Mouse (Mus musculus): ENCODE results near the gene A730015C16Rik. TPM values are rescaled to one million over a fixed set of nuclear protein-coding genes. Genes with fewer than 3 reads are reported as not detected.

The A730015C16Rik gene
- polyA plus RNA-seq (2014; fragmentation: Illumina TruSeq; extraction: RNeasy Lipid Tissue Mini Kit (QIAGEN cat#74804); ENCODE audit: low read depth, low replicate concordance), result not detected

DNA sequence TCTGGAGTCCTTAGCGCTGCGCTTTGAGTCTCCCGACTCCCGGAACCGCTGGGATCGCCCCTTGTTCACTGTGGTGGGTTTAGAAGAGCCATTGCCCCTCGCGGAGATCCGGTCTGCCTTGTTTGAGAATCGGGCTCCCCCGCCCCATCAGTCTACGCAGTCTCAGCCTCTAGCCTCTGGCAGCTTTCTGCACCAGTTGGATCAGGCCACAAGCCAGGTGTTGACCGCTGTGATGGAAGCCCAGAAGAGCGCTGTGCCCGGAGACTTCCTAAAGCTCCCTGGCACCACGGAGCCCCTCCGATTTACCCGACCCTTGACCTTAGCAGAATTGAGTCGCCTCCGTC is at the start of gene A730015C16Rik:
Gene A730015C16Rik, minus strand, starts transcription at position 115 of the 344 bp plus-strand sequence.

DNA sequence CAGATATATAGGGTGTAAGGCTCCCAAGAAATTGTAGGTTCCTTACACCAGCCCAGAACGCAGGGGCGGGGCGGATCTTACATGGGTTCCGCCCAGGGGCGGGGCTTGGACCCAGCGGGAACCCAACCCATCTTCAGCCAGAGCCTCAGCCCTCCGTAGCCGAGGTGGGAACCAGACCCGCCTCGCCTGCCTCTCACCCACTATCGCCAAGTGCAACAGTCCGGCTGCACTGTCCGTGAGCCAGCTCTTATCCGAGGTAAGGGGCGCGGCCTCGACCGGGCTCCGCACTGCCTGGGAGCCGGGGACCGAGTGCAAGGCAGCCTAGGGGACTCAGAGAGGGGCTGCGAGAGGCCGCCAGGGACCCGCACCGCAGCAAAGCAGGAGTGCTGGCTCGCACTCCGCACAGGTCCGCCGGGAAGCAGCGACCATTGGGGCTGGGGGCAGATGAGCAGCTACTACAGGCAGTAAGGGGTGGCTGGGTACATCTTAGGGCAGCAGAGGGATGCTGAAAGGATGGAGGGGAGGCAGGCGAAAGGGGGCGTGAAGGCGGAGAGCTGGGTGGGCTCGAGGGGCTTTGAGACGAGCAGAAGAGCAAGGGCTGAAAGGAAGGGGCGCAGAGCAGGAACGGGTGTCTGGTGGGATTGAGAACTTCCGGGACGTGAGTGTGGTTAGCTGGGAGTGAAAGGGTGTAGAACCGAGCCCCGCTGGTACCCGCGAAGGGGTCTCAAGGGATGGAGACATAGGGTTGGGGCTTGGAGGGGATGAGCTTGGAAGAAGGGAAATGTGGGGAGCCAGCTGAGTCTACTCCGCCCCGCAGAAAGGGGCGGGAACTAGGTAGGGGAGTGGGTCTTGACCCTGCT is 30.8 kb upstream of the A730015C16Rik start, which contains the start of gene Rab3b:
Gene Rab3b, plus strand, starts transcription at position 101 of the 860 bp plus-strand sequence.

GRCm38 (mm10) chr4:108847715-108848504 is 509 bp downstream of the A730015C16Rik start, which contains the start of gene Kti12:
TSS of gene Kti12 (plus strand) at chr4:108847785.

DNA sequence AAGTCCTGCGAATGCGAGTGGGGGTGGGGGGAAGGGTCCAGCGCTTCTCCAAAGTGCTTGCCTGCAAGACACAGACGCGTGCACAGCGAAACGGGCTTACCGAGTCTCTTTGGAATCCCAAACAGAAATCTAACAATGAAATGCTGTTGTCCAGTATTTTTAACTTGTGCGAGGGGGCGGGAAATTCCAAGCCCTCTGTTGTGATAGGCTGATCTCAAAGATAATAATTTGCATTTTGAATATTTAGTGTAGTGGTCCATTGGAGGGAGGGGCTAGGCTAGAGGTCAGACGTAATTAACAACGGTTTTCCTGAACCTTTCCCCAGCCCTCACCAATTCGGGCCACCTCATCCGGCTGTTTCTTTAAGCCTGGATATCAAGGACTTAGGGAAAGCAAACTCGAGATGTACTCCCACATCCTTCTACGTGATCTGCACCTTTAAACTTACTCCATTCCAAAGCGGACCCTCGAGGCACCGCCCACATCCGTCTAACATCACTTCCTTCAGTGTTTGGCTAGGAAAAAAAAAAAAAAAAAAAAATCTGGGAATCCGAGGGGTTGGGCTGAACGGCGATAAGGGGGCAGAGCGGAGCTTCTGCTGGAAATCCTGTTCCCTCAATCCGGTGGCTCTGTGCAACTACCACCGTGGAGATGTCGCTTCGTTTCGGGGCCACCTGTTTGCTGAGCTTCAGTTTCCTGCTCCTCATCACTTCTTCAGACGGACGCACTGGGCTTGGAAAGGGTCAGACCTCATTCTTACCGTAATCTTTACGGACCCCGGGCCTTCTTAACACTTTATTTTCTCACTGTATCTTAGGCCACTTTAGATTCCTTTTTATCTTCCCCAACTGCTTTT is 14.1 kb downstream of the A730015C16Rik start, which contains the start of gene Txndc12:
Gene Txndc12, plus strand, starts transcription at position 487 of the 856 bp plus-strand sequence.

GRCm38 (mm10) chr4:108832916-108833827 is 15.2 kb downstream of the A730015C16Rik start, which contains the start of gene Btf3l4:
TSS of gene Btf3l4 (minus strand) at chr4:108833614.

Other genes with a start within 250 kb of the A730015C16Rik start
- 46.0 TPM for gene Cc2d1b, start 228.7 kb downstream of the A730015C16Rik start, polyA plus RNA-seq (2014; fragmentation: Illumina TruSeq; extraction: RNeasy Lipid Tissue Mini Kit (QIAGEN cat#74804); ENCODE audit: low read depth, low replicate concordance)
- gene 3110021N24Rik, start 129.0 kb downstream of the A730015C16Rik start, polyA plus RNA-seq (2014; fragmentation: Illumina TruSeq; extraction: RNeasy Lipid Tissue Mini Kit (QIAGEN cat#74804); ENCODE audit: low read depth, low replicate concordance), result 0.32 TPM
- 46.0 TPM for gene Zfyve9, start 67.8 kb downstream of the A730015C16Rik start, polyA plus RNA-seq (2014; fragmentation: Illumina TruSeq; extraction: RNeasy Lipid Tissue Mini Kit (QIAGEN cat#74804); ENCODE audit: low read depth, low replicate concordance)
- 324 TPM for gene Btf3l4, start 15.0 kb downstream of the A730015C16Rik start, polyA plus RNA-seq (2014; fragmentation: Illumina TruSeq; extraction: RNeasy Lipid Tissue Mini Kit (QIAGEN cat#74804); ENCODE audit: low read depth, low replicate concordance)
- 40.8 TPM for gene Txndc12, start 14.0 kb downstream of the A730015C16Rik start, polyA plus RNA-seq (2014; fragmentation: Illumina TruSeq; extraction: RNeasy Lipid Tissue Mini Kit (QIAGEN cat#74804); ENCODE audit: low read depth, low replicate concordance)
- 18.8 TPM for gene Kti12, start 834 bp downstream of the A730015C16Rik start, polyA plus RNA-seq (2014; fragmentation: Illumina TruSeq; extraction: RNeasy Lipid Tissue Mini Kit (QIAGEN cat#74804); ENCODE audit: low read depth, low replicate concordance)
- 2.0 TPM for gene Rab3b, start 30.4 kb upstream of the A730015C16Rik start, polyA plus RNA-seq (2014; fragmentation: Illumina TruSeq; extraction: RNeasy Lipid Tissue Mini Kit (QIAGEN cat#74804); ENCODE audit: low read depth, low replicate concordance)
- 241 TPM for gene Nrd1, start 152.0 kb upstream of the A730015C16Rik start, polyA plus RNA-seq (2014; fragmentation: Illumina TruSeq; extraction: RNeasy Lipid Tissue Mini Kit (QIAGEN cat#74804); ENCODE audit: low read depth, low replicate concordance)

Measured in kidney, adult 10 weeks (tissue).